Mouse (Mus musculus): ENCODE data around the gene Slc6a19. TPM values are rescaled to one million over a fixed set of nuclear protein-coding genes. Genes with fewer than 3 reads are reported as not detected.

Gene Slc6a19
- polyA plus RNA-seq, 1 experiment from 2014 or later, result 0.44 TPM

DNA sequence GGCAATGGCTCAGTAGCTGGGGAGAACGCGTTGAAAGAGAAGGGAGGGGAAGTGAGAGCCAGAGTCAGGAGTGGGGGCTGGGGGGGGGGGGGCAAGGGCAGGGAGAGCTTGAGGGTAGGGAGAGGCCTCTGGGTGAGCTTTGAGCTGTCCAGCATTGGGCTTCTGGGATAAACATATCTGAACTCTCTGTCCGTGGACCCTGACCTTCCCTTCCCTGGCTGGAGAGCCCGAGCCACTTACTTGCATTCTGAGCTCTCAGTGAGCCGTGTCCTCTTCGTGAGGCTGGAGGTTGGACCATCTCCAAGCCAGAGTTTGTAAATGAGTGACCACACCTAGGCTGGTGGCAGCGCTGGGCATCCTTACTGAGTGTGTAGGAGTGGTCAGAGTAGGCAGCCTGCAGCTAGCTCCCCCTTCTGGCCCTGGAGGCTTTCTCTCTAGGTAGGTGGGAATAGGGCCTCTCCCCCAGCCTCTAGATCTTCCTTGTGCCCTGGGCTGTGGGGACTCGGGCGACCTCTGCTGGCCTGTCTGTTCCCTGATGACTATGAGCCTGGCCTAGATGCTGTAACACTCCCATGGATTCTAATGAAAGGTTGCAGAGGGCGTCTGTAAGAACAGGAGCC, 12.3 kb downstream of the Slc6a19 start:
- H3K36me3 ChIP-seq, result no peaks in the 10 kb centered on the region
- DNase-seq, result peak; percentile 27
- 35% methylated on average over 10 of the region's 10 CpGs for WGBS (ENCODE audit: insufficient replicate concordance)
- no peak overlapping the region for H3K4me3 ChIP-seq (replicated peaks)
- peaks cover 4% of the 10 kb centered on the region; the same call in 1 of the 2 replicates for H3K4me1 ChIP-seq (replicated peaks)
- ATAC-seq (ENCODE audit: low read depth), result peak; percentile 87
- H3K4me2 ChIP-seq, result no peak overlapping the region
- no peak overlapping the region for H3K27ac ChIP-seq
- H3K9ac ChIP-seq, result no peak overlapping the region
- no peaks in the 10 kb centered on the region for H3K9me3 ChIP-seq (replicated peaks)
- no peaks in the 10 kb centered on the region for H3K27me3 ChIP-seq

DNA sequence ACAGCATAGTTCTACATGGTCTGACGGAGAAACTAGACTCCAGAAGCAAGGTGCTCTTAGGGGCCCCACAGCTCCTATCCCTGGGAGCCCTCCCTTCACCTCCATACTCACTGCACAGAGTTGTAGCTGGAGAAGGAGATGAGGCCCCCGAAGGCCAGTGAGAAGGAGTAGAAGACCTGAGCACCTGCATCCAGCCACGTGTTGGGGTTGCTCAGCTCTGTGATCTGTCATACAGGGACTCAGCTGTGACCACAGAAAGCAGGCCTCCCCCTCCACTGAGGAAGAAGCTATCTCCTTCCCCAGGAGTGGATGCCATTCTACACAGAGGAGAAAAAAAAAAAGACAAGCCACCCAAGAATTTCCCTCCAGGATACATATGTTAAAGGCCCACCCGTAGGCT, 15.7 kb downstream of the Slc6a19 start:
- no peak overlapping the region for H3K9ac ChIP-seq
- H3K27me3 ChIP-seq, result no peaks in the 10 kb centered on the region
- DNase-seq (no peak), ATAC-seq (ENCODE audit: low read depth) (no peak)
- H3K4me3 ChIP-seq (replicated peaks), result no peak overlapping the region
- no peak overlapping the region for H3K27ac ChIP-seq
- 51% methylated on average over 4 of the region's 4 CpGs for WGBS (ENCODE audit: insufficient replicate concordance)
- no peaks in the 10 kb centered on the region for H3K9me3 ChIP-seq (replicated peaks)
- no peaks in the 10 kb centered on the region for H3K36me3 ChIP-seq
- no peaks in the 10 kb centered on the region for H3K4me1 ChIP-seq (replicated peaks)
- no peak overlapping the region for H3K4me2 ChIP-seq

DNA sequence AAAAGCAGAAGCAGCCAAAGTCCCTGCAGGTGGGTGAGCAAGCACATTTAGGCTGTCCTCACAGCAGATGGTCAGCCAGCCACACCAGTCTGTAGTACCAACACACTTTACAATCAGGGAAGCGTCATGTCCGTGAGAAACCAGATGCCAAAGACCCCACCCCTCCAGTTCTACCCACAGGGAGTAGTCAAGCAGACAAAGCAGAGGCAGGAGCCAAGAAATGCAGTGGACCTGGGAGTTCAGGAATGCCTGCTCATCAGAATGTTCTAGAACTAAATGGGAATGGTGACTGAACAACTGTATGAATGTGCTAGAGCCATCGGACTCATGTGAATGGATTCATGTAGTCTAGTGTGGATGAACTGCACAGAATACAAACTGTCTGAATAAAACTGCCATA, 17.1 kb downstream of the Slc6a19 start:
- ATAC-seq (ENCODE audit: low read depth), result no peak
- no peak overlapping the region for H3K27ac ChIP-seq

DNA sequence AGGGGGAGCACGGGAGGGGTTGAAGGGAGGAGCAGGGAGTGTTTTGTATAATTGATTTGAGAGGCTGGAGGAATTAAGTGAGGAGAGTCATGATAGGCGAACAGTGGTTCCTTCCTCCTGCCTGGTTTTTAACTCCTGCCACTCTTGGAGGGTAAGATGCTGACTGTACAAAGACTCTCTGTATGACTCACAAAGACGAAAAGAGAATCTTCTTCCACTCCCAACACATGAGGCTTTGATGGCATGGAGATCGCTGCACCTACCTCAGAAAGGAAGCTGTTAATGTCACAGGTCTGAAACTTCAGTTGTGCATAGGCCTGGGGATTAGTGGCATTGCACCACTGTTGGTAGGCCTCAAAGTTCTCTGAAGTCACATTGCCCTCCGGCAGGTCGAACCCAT, 19.2 kb downstream of the Slc6a19 start:
- peaks cover 3% of the 10 kb centered on the region; the same call in 1 of the 2 replicates for H3K4me1 ChIP-seq (replicated peaks)
- no peaks in the 10 kb centered on the region for H3K27me3 ChIP-seq
- DNase-seq, result no peak
- no peak overlapping the region for H3K9ac ChIP-seq
- H3K36me3 ChIP-seq, result no peaks in the 10 kb centered on the region
- no peaks in the 10 kb centered on the region for H3K9me3 ChIP-seq (replicated peaks)
- no peak overlapping the region for H3K4me3 ChIP-seq (replicated peaks)
- no peak overlapping the region for H3K4me2 ChIP-seq
- ATAC-seq (ENCODE audit: low read depth), result no peak
- H3K27ac ChIP-seq, result no peak overlapping the region
- 64% methylated on average over 6 of the region's 6 CpGs for whole genome bisulfite sequencing (ENCODE audit: insufficient replicate concordance)

More for the DNA sequence above, 17.1 kb downstream of the Slc6a19 start:
- Histone ChIP-seq H3K36me3 (no peaks in the 10 kb centered on the region), H3K9ac (no peak overlapping the region), H3K4me3 (replicated peaks) (no peak overlapping the region), H3K4me1 (replicated peaks) (no peaks in the 10 kb centered on the region), H3K27me3 (no peaks in the 10 kb centered on the region), H3K4me2 (no peak overlapping the region), H3K9me3 (replicated peaks) (no peaks in the 10 kb centered on the region)
- 65% methylated on average over 3 of the region's 3 CpGs for WGBS (ENCODE audit: insufficient replicate concordance)
- no peak for DNase-seq

DNA sequence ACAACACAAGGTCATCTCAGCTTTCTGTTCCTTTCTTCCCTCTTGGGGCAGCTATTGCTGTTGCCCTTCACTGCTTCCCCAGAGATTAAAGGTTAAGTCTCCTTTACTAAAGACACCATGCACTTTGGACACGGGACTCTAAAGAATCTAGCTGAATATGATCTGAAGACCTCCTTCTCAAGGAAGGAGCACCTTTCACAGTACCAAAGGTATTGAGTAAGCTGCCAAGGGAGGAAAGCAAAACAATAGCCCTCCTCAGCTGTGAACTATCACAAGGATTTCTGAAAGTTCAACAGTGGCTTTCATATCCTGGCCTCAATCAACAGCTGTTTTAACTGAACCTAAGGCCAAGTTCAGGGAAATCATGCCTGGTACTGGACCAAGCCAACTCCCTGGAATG, 20.3 kb downstream of the Slc6a19 start:
- WGBS (ENCODE audit: insufficient replicate concordance), result 41% methylated on average over 1 of the region's 1 CpGs
- Histone ChIP-seq H3K4me1 (replicated peaks) (peaks cover 9% of the 10 kb centered on the region; the same call in 1 of the 2 replicates), H3K4me3 (replicated peaks) (no peak overlapping the region), H3K27ac (no peak overlapping the region), H3K27me3 (no peaks in the 10 kb centered on the region), H3K36me3 (no peaks in the 10 kb centered on the region), H3K9ac (no peak overlapping the region), H3K9me3 (replicated peaks) (no peaks in the 10 kb centered on the region), H3K4me2 (no peak overlapping the region)
- no peak for ATAC-seq (ENCODE audit: low read depth)
- no peak for DNase-seq

DNA sequence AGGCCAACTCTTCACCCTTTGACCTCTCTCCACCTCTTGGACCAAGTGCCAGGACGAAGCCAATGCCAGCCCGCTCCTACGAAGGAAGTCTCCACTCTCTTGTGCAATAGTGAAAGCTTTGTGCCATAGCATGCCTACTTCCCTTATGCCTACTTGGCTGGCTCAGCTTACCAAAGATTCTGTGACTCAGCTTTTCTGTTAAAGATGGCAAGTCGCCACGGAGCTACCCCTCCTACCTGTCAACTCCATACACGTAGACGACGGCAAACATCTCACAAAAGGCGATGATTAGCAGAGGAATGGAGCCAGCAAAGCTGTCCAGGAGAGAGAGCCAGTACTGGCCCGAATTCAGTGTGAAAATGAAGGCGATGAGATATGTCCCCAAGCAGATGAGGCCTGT, 21.0 kb downstream of the Slc6a19 start:
- Histone ChIP-seq H3K9me3 (replicated peaks) (no peaks in the 10 kb centered on the region), H3K27me3 (no peaks in the 10 kb centered on the region), H3K4me3 (replicated peaks) (no peak overlapping the region), H3K4me2 (no peak overlapping the region), H3K9ac (no peak overlapping the region), H3K4me1 (replicated peaks) (peaks cover 9% of the 10 kb centered on the region; the same call in 1 of the 2 replicates), H3K36me3 (no peaks in the 10 kb centered on the region), H3K27ac (no peak overlapping the region)
- DNase-seq (no peak), ATAC-seq (ENCODE audit: low read depth) (no peak)
- 70% methylated on average over 11 of the region's 11 CpGs for WGBS (ENCODE audit: insufficient replicate concordance)

DNA sequence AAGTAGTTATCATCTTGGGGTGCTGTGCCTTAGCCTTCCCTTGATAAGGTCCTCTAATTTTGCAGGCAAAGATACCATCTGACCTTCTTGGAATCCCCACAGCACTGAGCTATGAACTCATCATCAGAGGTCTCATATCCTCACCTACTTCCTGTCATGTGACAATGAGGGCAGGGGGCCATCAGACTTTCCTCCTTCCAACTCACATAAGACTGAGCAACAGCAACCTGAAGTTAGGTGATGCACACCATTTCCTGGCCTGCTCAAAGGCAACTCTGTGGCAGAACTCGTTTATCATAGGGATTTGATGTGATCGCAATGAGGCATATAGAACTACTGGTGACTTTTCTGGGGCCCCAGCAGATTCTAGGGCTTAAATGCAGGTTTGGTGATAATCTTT, 22.4 kb downstream of the Slc6a19 start:
- H3K4me2 ChIP-seq, result no peak overlapping the region
- no peak overlapping the region for H3K27ac ChIP-seq
- 65% methylated on average over 2 of the region's 2 CpGs for WGBS (ENCODE audit: insufficient replicate concordance)
- DNase-seq (no peak), ATAC-seq (ENCODE audit: low read depth) (no peak)
- H3K36me3 ChIP-seq, result no peaks in the 10 kb centered on the region
- peaks cover 9% of the 10 kb centered on the region; the same call in 1 of the 2 replicates for H3K4me1 ChIP-seq (replicated peaks)
- H3K4me3 ChIP-seq (replicated peaks), result no peak overlapping the region
- no peaks in the 10 kb centered on the region for H3K27me3 ChIP-seq
- H3K9me3 ChIP-seq (replicated peaks), result no peaks in the 10 kb centered on the region
- H3K9ac ChIP-seq, result no peak overlapping the region

DNA sequence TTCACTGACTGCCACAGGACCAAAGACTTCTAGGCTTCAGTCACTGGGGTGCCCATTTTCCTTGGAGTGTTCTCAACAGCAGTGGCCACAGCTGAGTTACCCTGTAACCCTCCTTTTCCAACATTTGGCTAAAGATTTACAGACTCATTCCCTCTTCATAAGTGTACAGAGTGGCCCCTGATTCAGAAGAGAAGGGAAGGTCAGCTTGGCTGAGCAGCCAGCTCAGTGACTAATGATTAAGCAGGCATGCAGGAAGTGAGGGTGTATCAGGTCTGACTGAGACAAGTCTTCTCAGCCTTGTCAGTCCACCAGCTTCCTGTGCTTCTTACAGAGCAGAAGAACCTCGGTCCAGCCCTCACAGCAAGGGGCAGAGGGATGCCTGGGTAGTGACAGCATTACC, 24.3 kb downstream of the Slc6a19 start:
- Histone ChIP-seq H3K4me3 (replicated peaks) (no peak overlapping the region), H3K9me3 (replicated peaks) (no peaks in the 10 kb centered on the region), H3K27me3 (no peaks in the 10 kb centered on the region), H3K36me3 (no peaks in the 10 kb centered on the region), H3K4me2 (no peak overlapping the region), H3K9ac (no peak overlapping the region), H3K4me1 (replicated peaks) (peaks cover 9% of the 10 kb centered on the region; the same call in 1 of the 2 replicates), H3K27ac (peak overlapping the region; percentile 76)
- WGBS (ENCODE audit: insufficient replicate concordance), result 5% methylated on average over 1 of the region's 1 CpGs
- DNase-seq (no peak), ATAC-seq (ENCODE audit: low read depth) (peak; percentile 72)

DNA sequence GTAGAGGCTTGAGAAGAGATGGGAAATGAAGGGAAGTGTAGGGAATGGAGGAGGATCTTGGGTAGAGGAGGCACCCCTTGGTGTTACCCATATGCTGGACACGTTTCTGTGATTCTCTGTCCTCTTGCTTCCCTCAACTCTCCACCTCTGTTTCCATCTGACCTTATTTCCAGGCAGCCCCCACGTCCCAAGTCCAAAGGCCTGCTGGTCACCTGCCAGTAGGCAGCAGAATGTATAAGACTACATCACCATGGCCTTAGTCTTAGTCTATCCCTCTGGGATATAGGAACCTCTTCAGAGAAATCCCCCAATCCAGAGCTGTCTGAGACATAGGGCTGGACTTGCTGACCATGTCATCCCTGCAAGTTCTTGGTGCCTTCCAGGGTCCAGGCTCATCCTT, 25.4 kb downstream of the Slc6a19 start:
- H3K4me2 ChIP-seq, result no peak overlapping the region
- H3K9me3 ChIP-seq (replicated peaks), result no peaks in the 10 kb centered on the region
- DNase-seq (no peak), ATAC-seq (ENCODE audit: low read depth) (no peak)
- peaks cover 9% of the 10 kb centered on the region; the same call in 1 of the 2 replicates for H3K4me1 ChIP-seq (replicated peaks)
- H3K4me3 ChIP-seq (replicated peaks), result no peak overlapping the region
- H3K27ac ChIP-seq, result no peak overlapping the region
- no peak overlapping the region for H3K9ac ChIP-seq
- no peaks in the 10 kb centered on the region for H3K36me3 ChIP-seq
- no peaks in the 10 kb centered on the region for H3K27me3 ChIP-seq
- 44% methylated on average over 2 of the region's 2 CpGs for WGBS (ENCODE audit: insufficient replicate concordance)

DNA sequence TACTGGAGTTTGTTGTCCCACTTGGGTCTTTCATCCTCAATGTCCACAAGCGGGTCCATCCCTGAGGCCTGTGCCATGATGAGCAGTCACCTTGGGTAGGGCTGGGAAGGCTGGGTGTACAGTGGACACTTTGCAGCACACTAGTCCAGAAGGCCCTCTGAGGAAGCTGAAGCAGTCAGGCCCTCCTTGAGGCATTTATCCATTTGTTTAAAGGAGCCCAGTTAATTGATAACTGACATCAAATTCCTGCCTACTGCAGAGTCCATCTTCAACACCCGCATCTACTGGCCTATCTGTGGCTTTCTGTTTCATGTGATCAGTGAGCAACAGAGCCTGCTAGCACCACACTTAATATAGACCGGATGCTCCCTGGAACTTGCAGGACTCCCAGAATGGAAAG, 26.8 kb downstream of the Slc6a19 start, which contains the start of gene Slc6a18:
TSS of gene Slc6a18 (minus strand) at position 171 of the 400 bp plus-strand sequence.
- Histone ChIP-seq H3K27ac (no peak within 1 kb of the TSS), H3K36me3 (no peaks in the 10 kb centered on the region), H3K27me3 (no peaks in the 10 kb centered on the region), H3K4me3 (replicated peaks) (no peak within 1 kb of the TSS), H3K4me1 (replicated peaks) (peaks cover 9% of the 10 kb centered on the region; the same call in 1 of the 2 replicates), H3K4me2 (no peak within 1 kb of the TSS), H3K9me3 (replicated peaks) (no peaks in the 10 kb centered on the region), H3K9ac (no peak within 1 kb of the TSS)
- 56% methylated on average over 3 of the region's 3 CpGs for WGBS (ENCODE audit: insufficient replicate concordance)
- DNase-seq (no peak), ATAC-seq (ENCODE audit: low read depth) (no peak)

DNA sequence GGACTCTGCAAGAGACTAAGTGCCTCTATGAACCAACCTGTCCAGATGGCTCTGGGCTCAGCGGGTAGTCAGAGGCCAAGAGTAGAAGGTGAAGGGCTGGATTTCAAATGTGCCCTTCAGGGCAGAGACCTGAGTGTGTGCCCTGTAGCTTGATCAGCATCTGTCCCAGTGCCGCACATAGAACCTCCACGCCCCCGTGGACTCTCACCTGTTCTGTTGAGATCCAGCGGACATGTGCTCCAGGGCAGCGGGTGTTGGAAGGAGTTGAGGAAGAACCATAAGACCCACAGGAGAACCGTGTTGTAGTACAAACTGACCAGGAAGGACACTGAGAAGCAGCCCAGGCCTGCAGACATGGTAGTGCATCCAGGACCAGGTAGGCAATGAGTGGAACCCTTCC, 29.5 kb downstream of the Slc6a19 start:
- H3K9me3 ChIP-seq (replicated peaks), result no peaks in the 10 kb centered on the region
- H3K9ac ChIP-seq, result no peak overlapping the region
- no peak overlapping the region for H3K4me2 ChIP-seq
- ATAC-seq (ENCODE audit: low read depth), result no peak
- H3K36me3 ChIP-seq, result no peaks in the 10 kb centered on the region
- H3K27ac ChIP-seq, result no peak overlapping the region
- H3K4me1 ChIP-seq (replicated peaks), result 0 out of 2 replicates have a peak, but pooled peaks cover 4% of the 10 kb centered on the region
- 67% methylated on average over 7 of the region's 7 CpGs for WGBS (ENCODE audit: insufficient replicate concordance)
- no peak overlapping the region for H3K4me3 ChIP-seq (replicated peaks)
- no peaks in the 10 kb centered on the region for H3K27me3 ChIP-seq
- DNase-seq, result no peak

DNA sequence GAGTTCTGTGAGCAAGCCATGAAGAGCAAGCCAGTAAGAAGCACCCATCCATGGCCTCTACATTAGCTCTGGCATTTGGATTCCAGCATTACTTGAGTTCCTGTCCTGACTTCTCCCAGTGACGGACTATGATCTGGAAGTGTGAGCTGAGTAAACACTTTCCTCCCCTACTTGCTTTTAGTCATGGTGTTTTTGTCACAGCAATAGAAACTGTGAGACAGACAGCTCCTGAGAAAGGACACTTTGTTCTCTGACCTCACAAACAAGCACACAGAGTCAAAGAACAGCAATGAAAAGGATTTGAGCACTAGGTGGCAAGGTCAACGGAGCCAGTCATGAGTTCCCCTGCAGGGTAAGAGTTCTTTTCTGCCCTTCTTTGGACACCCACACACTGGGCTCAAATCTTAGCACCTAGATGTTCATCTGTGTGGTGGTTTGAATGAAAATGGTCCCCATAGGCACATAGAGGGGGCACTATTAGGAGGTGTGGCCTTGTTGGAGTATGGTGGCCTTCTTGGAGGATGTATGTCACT, 44.4 kb downstream of the Slc6a19 start:
- Histone ChIP-seq H3K4me3 (replicated peaks) (no peak overlapping the region), H3K36me3 (no peaks in the 10 kb centered on the region), H3K9me3 (replicated peaks) (no peaks in the 10 kb centered on the region), H3K4me1 (replicated peaks) (no peaks in the 10 kb centered on the region), H3K9ac (no peak overlapping the region), H3K27ac (no peak overlapping the region), H3K4me2 (no peak overlapping the region), H3K27me3 (no peaks in the 10 kb centered on the region)
- ATAC-seq (ENCODE audit: low read depth) (no peak), DNase-seq (no peak)
- 50% methylated on average over 2 of the region's 2 CpGs for WGBS (ENCODE audit: insufficient replicate concordance)

All from liver, embryonic 13.5 days (tissue).